Mouse (Mus musculus): Measurements from ENCODE around the gene Krtap5-2. TPM values are rescaled to one million over a fixed set of nuclear protein-coding genes. Genes with fewer than 3 reads are reported as not detected.
A peak's percentile ranks its signal among the peaks of the same experiment; 100 is the strongest.
"Not testable (repeated sequence)": the region's sequence is repeated elsewhere in the genome, so short reads cannot be mapped to it uniquely, and the experiment has no call there.

Gene Krtap5-2
- total RNA-seq (2015) (not detected in 2 replicates), total RNA-seq (2017) (not detected in 2 replicates)

GRCm38 (mm10) chr7:142175905-142176304 lies at the start of gene Krtap5-2:
Gene Krtap5-2, minus strand, starts transcription at chr7:142176005.
- ATAC-seq (ENCODE audit: poor library complexity, severe bottlenecking) = not testable (repeated sequence)

- no peak for ATAC-seq (ENCODE audit: poor library complexity, severe bottlenecking)
These were observed 48.7 kb upstream of the Krtap5-2 start for GRCm38 (mm10) chr7:142224518-142224917.

GRCm38 (mm10) chr7:142212136-142212535 lies 36.3 kb upstream of the Krtap5-2 start:
- ATAC-seq (ENCODE audit: poor library complexity, severe bottlenecking) = not testable (repeated sequence)

GRCm38 (mm10) chr7:142211559-142211958 lies 35.8 kb upstream of the Krtap5-2 start, which contains the start of gene Gm7579:
Gene Gm7579, plus strand, starts transcription at chr7:142211859.
- no peak for ATAC-seq (ENCODE audit: poor library complexity, severe bottlenecking)

- ATAC-seq (ENCODE audit: poor library complexity, severe bottlenecking) = not testable (repeated sequence)
These were observed 31.1 kb upstream of the Krtap5-2 start for GRCm38 (mm10) chr7:142206891-142207290.

GRCm38 (mm10) chr7:142205488-142205887 lies 29.7 kb upstream of the Krtap5-2 start:
- ATAC-seq (ENCODE audit: poor library complexity, severe bottlenecking) = no peak

- ATAC-seq (ENCODE audit: poor library complexity, severe bottlenecking) = no peak
These were observed 25.3 kb upstream of the Krtap5-2 start, which contains the start of gene Krtap5-3 for GRCm38 (mm10) chr7:142201064-142201463. Gene Krtap5-3, plus strand, starts transcription at chr7:142201364.

GRCm38 (mm10) chr7:142198748-142199147 lies 22.9 kb upstream of the Krtap5-2 start:
- ATAC-seq (ENCODE audit: poor library complexity, severe bottlenecking) = no peak

GRCm38 (mm10) chr7:142190289-142190688 lies 14.5 kb upstream of the Krtap5-2 start, which contains the start of gene Gm10153:
Gene Gm10153, minus strand, starts transcription at chr7:142190389.
- no peak for ATAC-seq (ENCODE audit: poor library complexity, severe bottlenecking)

GRCm38 (mm10) chr7:142188156-142188555 lies 12.4 kb upstream of the Krtap5-2 start:
- no peak for ATAC-seq (ENCODE audit: poor library complexity, severe bottlenecking)

GRCm38 (mm10) chr7:142181021-142181420 lies 5.2 kb upstream of the Krtap5-2 start:
- ATAC-seq (ENCODE audit: poor library complexity, severe bottlenecking) = no peak

- ATAC-seq (ENCODE audit: poor library complexity, severe bottlenecking) = no peak
These were observed 2.9 kb upstream of the Krtap5-2 start for GRCm38 (mm10) chr7:142178685-142179084.

- ATAC-seq (ENCODE audit: poor library complexity, severe bottlenecking) = peak; percentile 60; the same call in 1 of the 2 replicates
These were observed 6.0 kb downstream of the Krtap5-2 start for GRCm38 (mm10) chr7:142169836-142170235.

GRCm38 (mm10) chr7:142165639-142166038 lies 10.2 kb downstream of the Krtap5-2 start, which contains the start of gene Gm4553:
Gene Gm4553, minus strand, starts transcription at chr7:142165739.
- not testable (repeated sequence) for ATAC-seq (ENCODE audit: poor library complexity, severe bottlenecking)

- ATAC-seq (ENCODE audit: poor library complexity, severe bottlenecking) = no peak
These were observed 16.4 kb downstream of the Krtap5-2 start for GRCm38 (mm10) chr7:142159366-142159765.

GRCm38 (mm10) chr7:142157013-142157412 lies 18.8 kb downstream of the Krtap5-2 start, which contains the start of gene Gm29735:
Gene Gm29735, minus strand, starts transcription at chr7:142157113.
- ATAC-seq (ENCODE audit: poor library complexity, severe bottlenecking) = not testable (repeated sequence)

- no peak for ATAC-seq (ENCODE audit: poor library complexity, severe bottlenecking)
These were observed 20.5 kb downstream of the Krtap5-2 start for GRCm38 (mm10) chr7:142155308-142155707.

- no peak for ATAC-seq (ENCODE audit: poor library complexity, severe bottlenecking)
These were observed 23.6 kb downstream of the Krtap5-2 start for GRCm38 (mm10) chr7:142152191-142152590.

GRCm38 (mm10) chr7:142148633-142149032 lies 27.2 kb downstream of the Krtap5-2 start:
- ATAC-seq (ENCODE audit: poor library complexity, severe bottlenecking) = no peak

- ATAC-seq (ENCODE audit: poor library complexity, severe bottlenecking) = peak; percentile 40; the same call in 1 of the 2 replicates
These were observed 29.8 kb downstream of the Krtap5-2 start for GRCm38 (mm10) chr7:142146033-142146432.

- ATAC-seq (ENCODE audit: poor library complexity, severe bottlenecking) = no peak
These were observed 30.3 kb downstream of the Krtap5-2 start for GRCm38 (mm10) chr7:142145413-142145940.

GRCm38 (mm10) chr7:142144507-142144906 lies 31.3 kb downstream of the Krtap5-2 start, which contains the start of gene Gm45337:
Gene Gm45337, minus strand, starts transcription at chr7:142144607.
- ATAC-seq (ENCODE audit: poor library complexity, severe bottlenecking) = no peak

Data from megakaryocyte, adult 5-6 weeks (primary cell).